In the genomic region with DNA sequence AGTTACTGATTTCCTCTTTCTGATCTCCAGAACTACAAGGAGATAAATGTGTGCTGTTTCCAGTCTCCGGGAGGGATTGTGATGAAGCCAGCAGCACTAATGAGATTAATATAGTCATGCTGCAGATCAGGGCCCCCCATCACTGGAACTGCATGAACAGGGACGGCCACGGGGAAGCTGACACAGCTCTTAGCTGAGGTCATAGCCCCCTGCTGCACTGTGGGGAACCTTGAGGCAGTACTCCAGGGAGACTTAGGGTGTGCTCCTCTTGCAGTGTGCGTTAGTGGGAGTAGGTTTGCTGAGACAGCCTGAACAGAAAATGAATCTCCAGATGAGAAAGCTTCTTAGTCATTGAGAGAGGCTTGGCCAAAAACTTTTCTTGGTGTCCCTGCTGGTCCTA, we compare ENCODE assay signal across 25 mouse cellular contexts. TPM values are rescaled to one million over a fixed set of nuclear protein-coding genes. Genes with fewer than 3 reads are reported as not detected.
A peak's percentile ranks its signal among the peaks of the same experiment; 100 is the strongest.
DNase-seq lines count a peak whose midpoint lies in the region; ATAC-seq and TF ChIP-seq lines count a peak whose summit lies in the region.
"Had no signal": no experiment of that assay in that cellular context is flagged by ENCODE, and none has a peak within 500 bp of the region (broad histone marks: within the 10 kb centered on the region; RNA-seq: fewer than 3 reads in every experiment).

No protein-coding gene starts in this region.

- WGBS in heart, embryonic 10.5 days = 87% methylated on average over 4 of the region's 4 CpGs
- WGBS in midbrain, postnatal 0 days = 49% methylated on average over 4 of the region's 4 CpGs
- WGBS in midbrain, embryonic 10.5 days = 77% methylated on average over 4 of the region's 4 CpGs
- WGBS in kidney, embryonic 14.5 days = 75% methylated on average over 4 of the region's 4 CpGs

- peak; percentile 70 for DNase-seq in heart, embryonic 10.5 days (ENCODE audit: low spot score)
- DNase-seq in heart, postnatal 25 days (ENCODE audit: low spot score) = no peak
- DNase-seq in midbrain, postnatal 0 days (ENCODE audit: low spot score) = no peak
- no peak for DNase-seq in midbrain, embryonic 10.5 days (ENCODE audit: low spot score)
- DNase-seq in testis, postnatal 10 days (ENCODE audit: low spot score) = peak; percentile 28
- DNase-seq in testis, postnatal 14 days (ENCODE audit: low spot score) = no peak
- DNase-seq: adrenal gland, adult 2 months; adrenal gland, postnatal 10 days; adrenal gland, postnatal 25 days; cerebellum, adult 11 months; cerebellum, adult 18-20 months; cerebellum, adult 8-10 months; cerebellum, adult 9-11 months; cerebellum, postnatal 14 days; cerebellum, postnatal 36 days; embryo, embryonic 11 days had no signal

- H3K36me3 ChIP-seq in heart, embryonic 10.5 days = peaks cover 32% of the 10 kb centered on the region
- H3K36me3 ChIP-seq in midbrain, postnatal 0 days (ENCODE audit: insufficient read depth, low read length) = peaks cover 15% of the 10 kb centered on the region
- peaks cover 45% of the 10 kb centered on the region for H3K36me3 ChIP-seq in midbrain, embryonic 10.5 days
- H3K36me3 ChIP-seq in kidney, embryonic 14.5 days (ENCODE audit: control insufficient read depth, insufficient read depth, low read length) = peaks cover 18% of the 10 kb centered on the region; the same call in 1 of the 2 replicates

- no peak overlapping the region for H3K4me3 ChIP-seq in heart, embryonic 10.5 days
- no peak overlapping the region for H3K4me3 ChIP-seq in midbrain, postnatal 0 days (ENCODE audit: low read depth, low read length)
- no peak overlapping the region for H3K4me3 ChIP-seq in midbrain, embryonic 10.5 days
- H3K4me3 ChIP-seq in kidney, embryonic 14.5 days (ENCODE audit: low read length) = no peak overlapping the region
- H3K4me3 ChIP-seq: embryonic facial prominence, embryonic 13.5 days; embryonic facial prominence, embryonic 15.5 days; erythroblast, embryonic 14.5 days; forebrain, embryonic 10.5 days; forebrain, embryonic 12.5 days had no signal

- no peak overlapping the region for H3K27ac ChIP-seq in heart, embryonic 10.5 days
- no peak overlapping the region for H3K27ac ChIP-seq in midbrain, postnatal 0 days (ENCODE audit: low read depth, low read length)
- H3K27ac ChIP-seq in midbrain, embryonic 10.5 days (replicated peaks) = no peak overlapping the region
- no peak overlapping the region for H3K27ac ChIP-seq in kidney, embryonic 14.5 days (ENCODE audit: low read depth, low read length)
- H3K27ac ChIP-seq: embryonic facial prominence, embryonic 13.5 days; embryonic facial prominence, embryonic 15.5 days; forebrain, embryonic 10.5 days; forebrain, embryonic 12.5 days had no signal

- TF ChIP-seq CTCF in midbrain, postnatal 0 days (IDR thresholded peaks at IDR 0.05) = no peak

- intact Hi-C loops in heart, postnatal 25 days (cut with DNase I) = no loop called here

- H3K9ac ChIP-seq in midbrain, postnatal 0 days (replicated peaks; ENCODE audit: low read length, poor library complexity, severe bottlenecking) = 0 out of 2 replicates have a peak overlapping the region, but pooled peaks have one; percentile 13
- no peak overlapping the region for H3K9ac ChIP-seq in kidney, embryonic 14.5 days (ENCODE audit: low read depth, low read length)
- H3K9ac ChIP-seq: embryonic facial prominence, embryonic 13.5 days; embryonic facial prominence, embryonic 15.5 days; forebrain, embryonic 12.5 days had no signal

- H3K9me3 ChIP-seq in heart, embryonic 10.5 days = no peaks in the 10 kb centered on the region
- H3K9me3 ChIP-seq in midbrain, postnatal 0 days (ENCODE audit: low read length) = no peaks in the 10 kb centered on the region
- 0 out of 2 replicates have a peak, but pooled peaks cover 4% of the 10 kb centered on the region for H3K9me3 ChIP-seq in midbrain, embryonic 10.5 days (replicated peaks)
- H3K9me3 ChIP-seq in kidney, embryonic 14.5 days (ENCODE audit: control insufficient read depth, low read length) = 0 out of 2 replicates have a peak, but pooled peaks cover 3% of the 10 kb centered on the region
- H3K9me3 ChIP-seq: embryonic facial prominence, embryonic 13.5 days; embryonic facial prominence, embryonic 15.5 days; forebrain, embryonic 10.5 days; forebrain, embryonic 12.5 days had no signal

- H3K4me1 ChIP-seq in heart, embryonic 10.5 days = no peaks in the 10 kb centered on the region
- no peaks in the 10 kb centered on the region for H3K4me1 ChIP-seq in midbrain, postnatal 0 days (ENCODE audit: insufficient read depth, low read length)
- H3K4me1 ChIP-seq in midbrain, embryonic 10.5 days = peaks cover 3% of the 10 kb centered on the region; the same call in 1 of the 2 replicates
- H3K4me1 ChIP-seq in kidney, embryonic 14.5 days (ENCODE audit: control insufficient read depth, insufficient read depth, low read length) = no peaks in the 10 kb centered on the region
- H3K4me1 ChIP-seq: embryonic facial prominence, embryonic 13.5 days; embryonic facial prominence, embryonic 15.5 days; forebrain, embryonic 12.5 days had no signal

- H3K4me2 ChIP-seq in midbrain, postnatal 0 days (ENCODE audit: low read depth, low read length, poor library complexity, severe bottlenecking) = no peak overlapping the region
- H3K4me2 ChIP-seq in kidney, embryonic 14.5 days (replicated peaks; ENCODE audit: low read depth, low read length) = no peak overlapping the region
- H3K4me2 ChIP-seq: embryonic facial prominence, embryonic 13.5 days; embryonic facial prominence, embryonic 15.5 days; forebrain, embryonic 12.5 days had no signal

- no peak for ATAC-seq in midbrain, postnatal 0 days (ENCODE audit: low FRiP score)
- ATAC-seq in kidney, embryonic 14.5 days (ENCODE audit: low FRiP score, low TSS enrichment) = no peak
- ATAC-seq: forebrain, embryonic 14.5 days had no signal

- H3K27me3 ChIP-seq in heart, embryonic 10.5 days (ENCODE audit: insufficient read depth, poor library complexity, severe bottlenecking) = no peaks in the 10 kb centered on the region
- H3K27me3 ChIP-seq in midbrain, postnatal 0 days (ENCODE audit: insufficient read depth, low read length) = no peaks in the 10 kb centered on the region
- no peaks in the 10 kb centered on the region for H3K27me3 ChIP-seq in midbrain, embryonic 10.5 days (ENCODE audit: low read depth, poor library complexity, severe bottlenecking)
- H3K27me3 ChIP-seq in kidney, embryonic 14.5 days (ENCODE audit: control insufficient read depth, insufficient read depth, low read length) = no peaks in the 10 kb centered on the region
- H3K27me3 ChIP-seq: embryonic facial prominence, embryonic 13.5 days; embryonic facial prominence, embryonic 15.5 days; forebrain, embryonic 12.5 days had no signal

RNA-seq across cellular contexts. Expression of a gene that starts 30.9 kb away (rescaled TPM):
- polyA plus RNA-seq in heart, embryonic 10.5 days (2016; fragmentation: Nextera tagmentation; extraction: Ambion mirVana) = 1.4 and 1.7 TPM in 2 replicates
- total RNA-seq in heart, postnatal 25 days (2021) = 1 to 10 TPM; 1.7 to 2.0 TPM
- total RNA-seq in midbrain, postnatal 0 days (2014; rRNA removed) = not detected in 2 replicates
- polyA plus RNA-seq in midbrain, postnatal 0 days (2015; fragmentation: Nextera tagmentation; extraction: Ambion mirVana) = not detected in 2 replicates
- polyA plus RNA-seq in midbrain, embryonic 10.5 days (2016; fragmentation: Nextera tagmentation; extraction: Ambion mirVana) = 0.41 and 1.1 TPM in 2 replicates
- not detected in 2 replicates for polyA plus RNA-seq in kidney, embryonic 14.5 days (2014; fragmentation: Nextera tagmentation; extraction: Ambion mirVana)
- total RNA-seq: adrenal gland, adult 2 months; adrenal gland, postnatal 25 days; common myeloid progenitor, adult 5-6 weeks had no signal
- polyA plus RNA-seq: adrenal gland, adult 2 months; brain, embryonic 14.5 days; embryonic facial prominence, embryonic 13.5 days; embryonic facial prominence, embryonic 15.5 days; erythroblast, embryonic 14.5 days; forebrain, embryonic 14.5 days had no signal

Comparison
In these comparisons a context has a peak if more than half of its experiments do, and no peak if none do; other contexts are left out.
1. DNase-seq: peak in heart, embryonic 10.5 days (single experiment) and testis, postnatal 10 days (single experiment); none in heart, postnatal 25 days (single experiment), midbrain, postnatal 0 days (single experiment), midbrain, embryonic 10.5 days (single experiment) and testis, postnatal 14 days (single experiment).